Mouse (Mus musculus) spleen, postnatal 4 days (tissue): ENCODE results near the gene Rhebl1.
A peak's percentile ranks its signal among the peaks of the same experiment; 100 is the strongest.

Source experiments
- DNase-seq, 2 experiments: peaks; one replicate each; pipeline ENCODE4 v3.0.0; 2022; ENCODE audit warnings: low spot score in 2 of 2

Rhebl1 gene

GRCm38 (mm10) chr15:98914903-98915302, 20.6 kb upstream of the Rhebl1 start:
- no peak for DNase-seq

- DNase-seq, result peak in 1 of 2 experiments; percentile 70
Observed at GRCm38 (mm10) chr15:98904692-98905091, 10.4 kb upstream of the Rhebl1 start.

GRCm38 (mm10) chr15:98902600-98902999, 8.3 kb upstream of the Rhebl1 start:
- DNase-seq, result no peak

GRCm38 (mm10) chr15:98901530-98901929, 7.2 kb upstream of the Rhebl1 start:
- DNase-seq, result no peak

- no peak for DNase-seq
Observed at GRCm38 (mm10) chr15:98897928-98898800, 3.8 kb upstream of the Rhebl1 start, which contains the start of gene Dhh. Dhh (minus strand) TSS chr15:98898540.

- no peak for DNase-seq
Observed at GRCm38 (mm10) chr15:98897495-98897894, 3.2 kb upstream of the Rhebl1 start.

- no peak for DNase-seq
Observed at GRCm38 (mm10) chr15:98895635-98896589, 1.6 kb upstream of the Rhebl1 start.

- DNase-seq, result no peak
Observed at GRCm38 (mm10) chr15:98894746-98895634, 650 bp upstream of the Rhebl1 start.

GRCm38 (mm10) chr15:98893036-98893435, 1.3 kb downstream of the Rhebl1 start:
- DNase-seq, result no peak

GRCm38 (mm10) chr15:98891907-98892606, 2.3 kb downstream of the Rhebl1 start:
- peak in 1 of 2 experiments; percentile 46 for DNase-seq

GRCm38 (mm10) chr15:98891198-98891742, 3.1 kb downstream of the Rhebl1 start:
- no peak for DNase-seq

GRCm38 (mm10) chr15:98887526-98887925, 6.8 kb downstream of the Rhebl1 start:
- no peak for DNase-seq

- no peak for DNase-seq
Observed at GRCm38 (mm10) chr15:98886667-98887387, 7.5 kb downstream of the Rhebl1 start.

- no peak for DNase-seq
Observed at GRCm38 (mm10) chr15:98884106-98884505, 10.2 kb downstream of the Rhebl1 start.

GRCm38 (mm10) chr15:98883661-98884060, 10.7 kb downstream of the Rhebl1 start:
- DNase-seq, result no peak

GRCm38 (mm10) chr15:98881656-98882008, 12.7 kb downstream of the Rhebl1 start:
- no peak for DNase-seq

GRCm38 (mm10) chr15:98880978-98881655, 13.2 kb downstream of the Rhebl1 start:
- DNase-seq, result peak; percentile 90 to 91

- DNase-seq, result peak; percentile 74 to 86
Observed at GRCm38 (mm10) chr15:98877331-98877730, 17.0 kb downstream of the Rhebl1 start.
